Mouse (Mus musculus): ENCODE measurements around the gene Lrrc26. TPM values are rescaled to one million over a fixed set of nuclear protein-coding genes. Genes with fewer than 3 reads are reported as not detected.

The Lrrc26 gene
- not detected for polyA plus RNA-seq (2014; fragmentation: Illumina TruSeq; extraction: RNeasy Lipid Tissue Mini Kit (QIAGEN cat#74804); ENCODE audit: low read depth, low replicate concordance)

DNA sequence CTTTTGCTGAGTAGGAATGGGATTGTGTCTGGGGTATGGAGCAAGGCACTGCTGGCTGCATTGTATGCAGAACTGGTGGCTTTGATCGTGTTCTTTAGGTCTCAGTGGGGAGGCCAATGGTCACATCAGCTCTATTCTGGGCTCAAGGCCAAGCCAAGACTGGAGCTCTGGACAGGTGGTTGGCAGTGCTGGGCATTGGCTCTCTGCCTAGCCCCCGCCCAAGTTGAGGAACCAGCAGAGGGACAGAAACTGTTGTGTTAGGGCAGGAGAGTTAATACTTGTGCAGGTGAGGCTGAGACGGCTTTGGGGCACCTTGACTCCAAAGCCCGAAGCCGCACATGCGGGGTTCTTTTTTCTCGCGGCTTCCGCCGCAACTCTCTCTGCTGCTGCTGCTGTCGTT lies at the start of gene Lrrc26:
Gene Lrrc26 (plus strand): TSS at position 265 of the 400 bp plus-strand sequence.

DNA sequence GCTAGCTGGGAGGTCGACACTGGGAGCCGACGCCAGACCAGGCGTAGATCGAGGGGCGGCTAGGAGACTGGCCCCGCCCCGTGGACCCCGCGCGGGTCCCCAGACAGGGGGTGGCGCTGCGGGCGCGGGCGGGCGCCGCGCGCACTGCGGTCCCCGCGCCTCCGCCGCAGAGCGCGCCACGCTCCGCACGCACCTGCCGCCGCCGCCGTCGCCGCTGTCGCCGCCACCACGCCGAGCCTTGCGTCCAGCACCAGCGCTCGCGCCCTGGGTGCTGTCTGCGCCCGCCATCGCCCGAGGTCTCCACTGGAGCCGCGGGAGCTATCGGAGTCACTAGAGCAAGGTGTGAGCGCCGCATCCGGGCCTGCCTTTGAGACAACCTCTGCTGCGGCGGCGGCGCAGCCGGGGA lies 47.6 kb upstream of the Lrrc26 start, which contains the start of the genes Rnf208 and Cysrt1:
Gene Rnf208 (plus strand): TSS at position 155 of the 406 bp plus-strand sequence.
Gene Cysrt1 (minus strand): TSS at position 352 of the 406 bp plus-strand sequence.

DNA sequence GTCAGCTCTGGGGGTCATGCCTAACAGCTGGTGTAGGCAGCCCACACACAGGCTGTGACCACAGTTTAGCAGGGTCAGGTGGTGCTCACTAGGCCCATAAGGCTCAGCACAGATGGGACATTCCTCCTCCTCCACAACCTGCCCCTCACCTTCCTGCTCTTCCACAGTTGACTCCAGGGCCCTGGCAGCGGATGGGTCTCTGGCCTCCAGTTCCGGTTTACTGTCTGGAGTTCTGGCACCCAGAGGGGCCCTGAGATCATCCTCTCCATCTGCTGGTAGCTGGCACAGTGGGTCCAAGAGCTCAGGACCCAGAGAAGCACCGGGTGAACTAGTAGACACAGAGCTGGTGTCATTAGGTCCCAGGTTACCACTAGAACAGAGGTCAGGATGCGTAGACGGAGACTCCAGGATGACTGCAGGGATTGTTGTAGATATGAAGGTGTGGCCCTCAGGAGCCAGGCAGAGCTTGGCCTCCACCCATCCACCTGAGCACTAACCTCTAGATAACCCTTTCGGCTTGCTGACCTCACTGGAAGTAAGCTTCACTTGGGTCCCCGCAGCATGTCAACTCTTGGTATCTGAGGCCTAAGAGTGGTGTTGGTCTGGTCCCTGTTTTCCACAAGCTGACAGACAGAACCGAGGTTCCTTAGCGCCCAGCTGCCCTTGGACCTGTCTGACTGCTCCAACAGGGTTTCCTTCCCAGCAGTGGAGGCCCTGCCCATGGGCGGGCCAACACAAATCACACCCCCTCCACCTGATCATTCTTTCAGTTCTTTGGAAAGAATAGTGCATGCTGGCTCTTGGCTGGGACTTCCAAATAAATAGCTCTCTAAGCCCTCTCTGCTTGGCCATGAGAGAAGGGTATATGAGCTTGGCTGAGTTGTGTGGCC lies 43.3 kb upstream of the Lrrc26 start, which contains the start of gene AL732309.1:
Gene AL732309.1 (minus strand): TSS at position 681 of the 890 bp plus-strand sequence.

DNA sequence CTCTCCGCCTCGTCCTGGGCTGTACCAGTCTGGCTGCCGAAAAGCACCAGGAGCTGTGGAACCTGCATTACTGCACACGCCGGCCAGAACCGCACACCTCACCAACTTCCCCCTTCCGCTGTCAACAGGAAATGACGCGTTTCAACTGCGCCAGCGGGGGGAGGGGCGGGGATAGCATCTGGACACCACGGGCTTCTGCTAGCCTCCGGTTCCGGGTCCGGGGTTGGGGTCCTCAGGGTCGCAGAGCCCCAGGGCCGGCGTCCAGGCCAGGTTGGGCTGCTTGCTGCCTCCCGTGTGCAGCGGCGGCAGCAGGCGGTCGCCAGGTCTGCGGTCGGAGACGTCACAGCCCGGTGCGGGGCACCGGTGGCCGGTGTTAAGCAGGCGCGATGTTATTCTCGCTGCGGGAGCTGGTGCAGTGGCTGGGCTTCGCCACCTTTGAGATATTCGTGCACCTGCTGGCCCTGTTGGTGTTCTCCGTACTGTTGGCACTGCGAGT lies 34.4 kb upstream of the Lrrc26 start, which contains the start of gene Tmem203:
Gene Tmem203 (plus strand): TSS at position 156 of the 496 bp plus-strand sequence.

DNA sequence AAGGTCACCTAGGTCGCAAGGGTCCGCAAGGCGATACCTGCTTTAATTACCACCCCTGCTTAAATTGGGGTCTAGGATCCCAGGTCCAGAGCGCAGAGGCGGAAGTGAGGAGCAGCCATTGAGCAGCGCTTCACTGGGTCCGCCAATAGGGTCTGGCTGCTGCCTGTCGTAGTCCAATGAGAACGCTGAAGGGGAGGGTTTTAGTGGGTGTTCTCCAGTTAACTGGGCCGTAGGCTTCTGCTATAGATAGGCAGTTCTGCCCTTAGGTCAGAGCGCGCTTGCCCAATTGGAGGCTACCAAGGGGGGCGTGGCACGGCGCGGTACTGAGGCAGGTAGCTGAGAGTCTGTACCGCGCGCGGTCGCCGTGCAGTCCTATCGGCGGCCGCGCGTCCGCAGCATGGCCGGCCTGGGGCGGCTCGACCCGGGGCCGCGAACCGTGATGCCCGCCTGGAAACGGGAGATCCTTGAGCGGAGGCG lies 27.4 kb upstream of the Lrrc26 start, which contains the start of gene Tprn:
Gene Tprn (plus strand): TSS at position 328 of the 477 bp plus-strand sequence.

DNA sequence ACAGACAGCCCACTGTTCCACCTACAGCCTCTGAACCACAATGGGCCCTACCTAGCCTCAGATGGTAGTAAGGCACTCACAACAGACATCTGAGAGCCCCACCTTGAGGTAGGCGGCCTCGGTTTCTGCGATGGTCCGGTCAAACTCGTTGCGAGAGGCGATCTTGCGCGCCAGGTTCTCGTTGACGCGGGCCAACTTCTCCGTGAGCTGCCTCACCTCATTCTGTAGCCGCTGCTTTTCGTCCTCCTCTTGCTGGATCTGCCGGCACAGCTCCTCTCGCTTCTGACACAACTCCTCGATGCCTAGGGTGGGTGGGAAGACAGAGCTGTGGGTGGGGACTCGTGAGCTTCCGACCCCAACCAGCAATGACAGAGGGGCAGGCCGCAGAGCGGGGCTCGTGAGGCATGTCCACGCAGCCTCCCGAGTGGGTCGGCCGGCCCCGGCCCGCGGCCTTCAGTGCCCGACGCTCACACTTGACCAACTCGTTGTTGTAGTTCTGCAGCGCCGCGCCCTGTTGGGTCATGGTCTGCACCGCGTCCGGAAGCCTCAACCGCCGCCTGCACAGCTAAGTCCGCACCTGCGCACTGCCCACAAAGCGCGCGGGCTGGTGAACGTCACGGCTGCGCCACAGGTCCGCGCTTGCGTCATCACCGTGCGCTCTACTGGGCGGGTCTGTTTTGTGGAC lies 17.7 kb upstream of the Lrrc26 start, which contains the start of the genes Ssna1 and Anapc2:
Gene Ssna1 (minus strand): TSS at position 612 of the 685 bp plus-strand sequence.
Gene Anapc2 (plus strand): TSS at position 652 of the 685 bp plus-strand sequence.

DNA sequence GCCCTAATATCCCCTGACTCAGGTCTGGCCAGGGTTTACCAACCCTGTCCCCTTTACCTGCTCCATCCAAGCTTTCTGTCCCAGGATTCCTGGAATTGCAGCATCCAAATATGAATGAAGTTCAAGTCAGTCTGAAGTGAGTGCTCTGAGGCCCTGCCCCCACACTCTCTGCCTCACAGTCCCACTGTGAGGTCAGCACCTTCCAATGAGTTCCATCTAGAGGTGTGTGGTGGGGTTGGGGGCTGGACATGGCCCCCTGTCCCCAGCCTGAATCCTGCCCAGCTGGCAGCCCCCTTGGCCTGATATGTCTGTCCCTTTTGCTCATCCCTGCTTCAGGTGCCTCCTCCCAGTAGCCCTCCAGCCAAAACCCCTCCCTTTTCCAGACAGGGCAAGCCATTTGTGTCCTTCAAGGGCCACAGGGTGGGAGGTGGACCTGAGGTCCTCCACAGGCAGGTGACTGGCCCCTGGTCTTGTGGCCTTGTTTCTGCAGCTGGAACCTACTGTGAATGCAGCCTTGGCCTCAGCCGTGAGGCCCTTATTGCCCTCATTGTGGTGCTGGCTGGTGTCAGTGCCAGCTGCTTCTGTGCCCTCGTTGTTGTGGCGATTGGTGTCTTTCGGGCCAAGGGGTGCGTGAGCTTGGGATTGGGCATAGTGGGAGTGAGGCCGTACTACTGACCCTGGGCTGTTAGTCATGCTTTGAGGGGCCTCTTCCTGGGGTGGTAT lies 1.6 kb upstream of the Lrrc26 start, which contains the start of gene Tmem210:
Gene Tmem210 (plus strand): TSS at position 219 of the 723 bp plus-strand sequence.

DNA sequence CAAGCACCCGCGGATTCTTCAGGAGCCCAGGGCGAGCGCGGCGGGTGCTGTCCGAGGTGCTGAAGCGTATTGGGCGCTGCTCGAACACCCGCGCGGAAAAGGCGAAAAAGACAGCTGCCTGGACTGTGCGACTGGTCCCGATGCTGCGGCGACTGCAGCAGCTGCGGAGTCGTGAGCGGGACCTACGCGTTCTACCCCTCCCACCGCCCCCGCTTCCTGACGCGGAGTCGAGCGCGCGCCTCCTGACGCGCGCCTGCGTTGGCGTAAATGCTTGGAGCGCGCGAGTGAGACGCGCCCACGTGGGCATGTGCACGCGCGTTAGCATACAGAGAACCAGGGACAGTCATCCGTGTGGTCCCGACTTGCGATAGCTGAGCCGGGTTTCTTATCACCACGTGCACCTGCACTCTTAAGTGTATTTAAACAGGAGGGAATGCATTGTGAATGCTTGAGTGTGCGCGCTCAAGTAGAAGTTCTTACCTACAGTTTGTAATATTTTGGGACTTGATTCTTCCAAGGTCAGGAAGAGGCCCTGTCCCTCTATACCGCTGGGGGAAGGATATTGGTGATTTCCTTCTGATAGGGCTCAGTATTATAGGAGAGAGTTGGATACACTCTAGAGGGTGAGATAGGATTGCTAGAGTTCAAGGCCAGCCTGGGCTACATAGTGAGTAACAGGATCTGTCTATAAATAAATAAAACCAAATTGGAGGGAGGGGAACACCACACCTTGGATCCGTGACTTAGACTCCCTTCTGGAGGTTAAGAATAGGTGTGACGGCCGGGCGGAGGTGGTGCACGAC lies 29.5 kb downstream of the Lrrc26 start, which contains the start of gene Grin1:
Gene Grin1 (minus strand): TSS at position 217 of the 803 bp plus-strand sequence.

DNA sequence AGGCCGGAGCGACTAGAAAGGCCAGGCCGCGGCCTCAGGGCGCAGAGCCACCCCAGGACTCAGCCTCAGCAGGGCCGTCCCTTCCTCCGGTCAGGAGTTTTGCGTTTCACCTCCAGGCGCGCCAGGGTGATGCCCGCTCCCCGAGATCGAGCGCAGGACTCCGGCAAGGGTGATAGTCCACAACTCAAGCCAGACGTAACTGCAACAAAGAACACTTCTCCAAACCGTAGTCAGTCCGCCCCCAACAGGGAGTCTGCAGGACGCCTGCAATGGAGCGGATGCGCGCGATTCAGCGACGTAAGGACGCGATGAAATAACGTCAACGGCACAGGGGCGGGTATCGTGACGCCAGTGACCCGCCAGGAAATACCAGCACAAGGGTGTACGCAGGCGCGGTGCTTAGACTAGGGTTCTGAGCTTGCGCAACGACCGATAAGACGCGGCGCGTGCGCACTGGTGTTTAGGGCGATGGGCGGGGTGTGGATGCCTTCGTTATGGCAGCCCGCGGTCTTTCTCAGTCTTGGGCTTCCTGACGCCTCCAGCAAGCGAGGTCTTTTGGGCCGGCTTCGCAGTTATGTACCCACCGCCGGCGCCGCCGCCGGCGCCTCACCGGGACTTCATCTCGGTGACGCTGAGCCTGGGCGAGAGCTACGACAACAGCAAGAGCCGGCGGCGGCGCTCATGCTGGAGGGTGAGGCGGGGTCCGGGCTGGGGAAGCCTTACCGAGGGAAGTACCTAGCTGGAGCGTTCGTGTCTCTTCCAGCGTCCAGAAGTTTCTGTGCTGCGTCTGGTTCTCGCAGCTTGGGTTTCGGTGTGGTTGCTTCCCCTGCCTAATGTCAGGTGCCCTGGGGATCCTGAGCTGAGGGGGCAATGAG lies 42.8 kb downstream of the Lrrc26 start, which contains the start of gene Man1b1:
Gene Man1b1 (plus strand): TSS at position 53 of the 875 bp plus-strand sequence.

Other genes starting within 250 kb of the Lrrc26 start
- 16.6 TPM for gene Nsmf, start 235.6 kb upstream of the Lrrc26 start, polyA plus RNA-seq (2014; fragmentation: Illumina TruSeq; extraction: RNeasy Lipid Tissue Mini Kit (QIAGEN cat#74804); ENCODE audit: low read depth, low replicate concordance)
- 33.1 TPM for gene Entpd8, start 209.6 kb upstream of the Lrrc26 start, polyA plus RNA-seq (2014; fragmentation: Illumina TruSeq; extraction: RNeasy Lipid Tissue Mini Kit (QIAGEN cat#74804); ENCODE audit: low read depth, low replicate concordance)
- not detected for gene Noxa1, start 194.8 kb upstream of the Lrrc26 start, polyA plus RNA-seq (2014; fragmentation: Illumina TruSeq; extraction: RNeasy Lipid Tissue Mini Kit (QIAGEN cat#74804); ENCODE audit: low read depth, low replicate concordance)
- 0.61 TPM for gene Nrarp, start 109.2 kb upstream of the Lrrc26 start, polyA plus RNA-seq (2014; fragmentation: Illumina TruSeq; extraction: RNeasy Lipid Tissue Mini Kit (QIAGEN cat#74804); ENCODE audit: low read depth, low replicate concordance)
- 0.56 TPM for gene Tor4a, start 93.0 kb upstream of the Lrrc26 start, polyA plus RNA-seq (2014; fragmentation: Illumina TruSeq; extraction: RNeasy Lipid Tissue Mini Kit (QIAGEN cat#74804); ENCODE audit: low read depth, low replicate concordance)
- 4.3 TPM for gene Nelfb, start 78.4 kb upstream of the Lrrc26 start, polyA plus RNA-seq (2014; fragmentation: Illumina TruSeq; extraction: RNeasy Lipid Tissue Mini Kit (QIAGEN cat#74804); ENCODE audit: low read depth, low replicate concordance)
- not detected for gene Stpg3, start 75.3 kb upstream of the Lrrc26 start, polyA plus RNA-seq (2014; fragmentation: Illumina TruSeq; extraction: RNeasy Lipid Tissue Mini Kit (QIAGEN cat#74804); ENCODE audit: low read depth, low replicate concordance)
- gene Fam166a, start 71.2 kb upstream of the Lrrc26 start, polyA plus RNA-seq (2014; fragmentation: Illumina TruSeq; extraction: RNeasy Lipid Tissue Mini Kit (QIAGEN cat#74804); ENCODE audit: low read depth, low replicate concordance) = not detected
- 31.1 TPM for gene Tubb4b, start 65.2 kb upstream of the Lrrc26 start, polyA plus RNA-seq (2014; fragmentation: Illumina TruSeq; extraction: RNeasy Lipid Tissue Mini Kit (QIAGEN cat#74804); ENCODE audit: low read depth, low replicate concordance)
- gene Slc34a3, start 55.6 kb upstream of the Lrrc26 start, polyA plus RNA-seq (2014; fragmentation: Illumina TruSeq; extraction: RNeasy Lipid Tissue Mini Kit (QIAGEN cat#74804); ENCODE audit: low read depth, low replicate concordance) = not detected
- gene Rnf224, start 53.1 kb upstream of the Lrrc26 start, polyA plus RNA-seq (2014; fragmentation: Illumina TruSeq; extraction: RNeasy Lipid Tissue Mini Kit (QIAGEN cat#74804); ENCODE audit: low read depth, low replicate concordance) = not detected
- not detected for gene Rnf208, start 47.7 kb upstream of the Lrrc26 start, polyA plus RNA-seq (2014; fragmentation: Illumina TruSeq; extraction: RNeasy Lipid Tissue Mini Kit (QIAGEN cat#74804); ENCODE audit: low read depth, low replicate concordance)
- gene Cysrt1, start 47.5 kb upstream of the Lrrc26 start, polyA plus RNA-seq (2014; fragmentation: Illumina TruSeq; extraction: RNeasy Lipid Tissue Mini Kit (QIAGEN cat#74804); ENCODE audit: low read depth, low replicate concordance) = not detected
- 0.69 TPM for gene AL732309.1, start 43.1 kb upstream of the Lrrc26 start, polyA plus RNA-seq (2014; fragmentation: Illumina TruSeq; extraction: RNeasy Lipid Tissue Mini Kit (QIAGEN cat#74804); ENCODE audit: low read depth, low replicate concordance)
- gene Tmem203, start 34.5 kb upstream of the Lrrc26 start, polyA plus RNA-seq (2014; fragmentation: Illumina TruSeq; extraction: RNeasy Lipid Tissue Mini Kit (QIAGEN cat#74804); ENCODE audit: low read depth, low replicate concordance) = 0.85 TPM
- gene Tprn, start 27.3 kb upstream of the Lrrc26 start, polyA plus RNA-seq (2014; fragmentation: Illumina TruSeq; extraction: RNeasy Lipid Tissue Mini Kit (QIAGEN cat#74804); ENCODE audit: low read depth, low replicate concordance) = 0.19 TPM
- 2.6 TPM for gene Ssna1, start 17.5 kb upstream of the Lrrc26 start, polyA plus RNA-seq (2014; fragmentation: Illumina TruSeq; extraction: RNeasy Lipid Tissue Mini Kit (QIAGEN cat#74804); ENCODE audit: low read depth, low replicate concordance)
- 7.9 TPM for gene Anapc2, start 17.4 kb upstream of the Lrrc26 start, polyA plus RNA-seq (2014; fragmentation: Illumina TruSeq; extraction: RNeasy Lipid Tissue Mini Kit (QIAGEN cat#74804); ENCODE audit: low read depth, low replicate concordance)
- gene Tmem210, start 1.8 kb upstream of the Lrrc26 start, polyA plus RNA-seq (2014; fragmentation: Illumina TruSeq; extraction: RNeasy Lipid Tissue Mini Kit (QIAGEN cat#74804); ENCODE audit: low read depth, low replicate concordance) = not detected
- not detected for gene Grin1, start 29.3 kb downstream of the Lrrc26 start, polyA plus RNA-seq (2014; fragmentation: Illumina TruSeq; extraction: RNeasy Lipid Tissue Mini Kit (QIAGEN cat#74804); ENCODE audit: low read depth, low replicate concordance)
- 8.7 TPM for gene Man1b1, start 42.4 kb downstream of the Lrrc26 start, polyA plus RNA-seq (2014; fragmentation: Illumina TruSeq; extraction: RNeasy Lipid Tissue Mini Kit (QIAGEN cat#74804); ENCODE audit: low read depth, low replicate concordance)
- 4.9 TPM for gene Dpp7, start 66.4 kb downstream of the Lrrc26 start, polyA plus RNA-seq (2014; fragmentation: Illumina TruSeq; extraction: RNeasy Lipid Tissue Mini Kit (QIAGEN cat#74804); ENCODE audit: low read depth, low replicate concordance)
- gene Uap1l1, start 75.8 kb downstream of the Lrrc26 start, polyA plus RNA-seq (2014; fragmentation: Illumina TruSeq; extraction: RNeasy Lipid Tissue Mini Kit (QIAGEN cat#74804); ENCODE audit: low read depth, low replicate concordance) = 1.8 TPM
- not detected for gene Sapcd2, start 82.4 kb downstream of the Lrrc26 start, polyA plus RNA-seq (2014; fragmentation: Illumina TruSeq; extraction: RNeasy Lipid Tissue Mini Kit (QIAGEN cat#74804); ENCODE audit: low read depth, low replicate concordance)
- not detected for gene Entpd2, start 106.0 kb downstream of the Lrrc26 start, polyA plus RNA-seq (2014; fragmentation: Illumina TruSeq; extraction: RNeasy Lipid Tissue Mini Kit (QIAGEN cat#74804); ENCODE audit: low read depth, low replicate concordance)
- gene Npdc1, start 109.4 kb downstream of the Lrrc26 start, polyA plus RNA-seq (2014; fragmentation: Illumina TruSeq; extraction: RNeasy Lipid Tissue Mini Kit (QIAGEN cat#74804); ENCODE audit: low read depth, low replicate concordance) = 1.1 TPM
- not detected for gene Fut7, start 133.4 kb downstream of the Lrrc26 start, polyA plus RNA-seq (2014; fragmentation: Illumina TruSeq; extraction: RNeasy Lipid Tissue Mini Kit (QIAGEN cat#74804); ENCODE audit: low read depth, low replicate concordance)
- 2.0 TPM for gene Abca2, start 138.8 kb downstream of the Lrrc26 start, polyA plus RNA-seq (2014; fragmentation: Illumina TruSeq; extraction: RNeasy Lipid Tissue Mini Kit (QIAGEN cat#74804); ENCODE audit: low read depth, low replicate concordance)
- gene Clic3, start 166.9 kb downstream of the Lrrc26 start, polyA plus RNA-seq (2014; fragmentation: Illumina TruSeq; extraction: RNeasy Lipid Tissue Mini Kit (QIAGEN cat#74804); ENCODE audit: low read depth, low replicate concordance) = not detected
- gene Paxx, start 171.2 kb downstream of the Lrrc26 start, polyA plus RNA-seq (2014; fragmentation: Illumina TruSeq; extraction: RNeasy Lipid Tissue Mini Kit (QIAGEN cat#74804); ENCODE audit: low read depth, low replicate concordance) = 57.0 TPM
- gene Ptgds, start 180.1 kb downstream of the Lrrc26 start, polyA plus RNA-seq (2014; fragmentation: Illumina TruSeq; extraction: RNeasy Lipid Tissue Mini Kit (QIAGEN cat#74804); ENCODE audit: low read depth, low replicate concordance) = 2.1 TPM
- gene Lcn12, start 204.0 kb downstream of the Lrrc26 start, polyA plus RNA-seq (2014; fragmentation: Illumina TruSeq; extraction: RNeasy Lipid Tissue Mini Kit (QIAGEN cat#74804); ENCODE audit: low read depth, low replicate concordance) = not detected
- gene Fbxw5, start 210.8 kb downstream of the Lrrc26 start, polyA plus RNA-seq (2014; fragmentation: Illumina TruSeq; extraction: RNeasy Lipid Tissue Mini Kit (QIAGEN cat#74804); ENCODE audit: low read depth, low replicate concordance) = 1.9 TPM
- gene C8g, start 211.8 kb downstream of the Lrrc26 start, polyA plus RNA-seq (2014; fragmentation: Illumina TruSeq; extraction: RNeasy Lipid Tissue Mini Kit (QIAGEN cat#74804); ENCODE audit: low read depth, low replicate concordance) = 156 TPM